Mouse (Mus musculus) retina, postnatal 7 days (tissue): ENCODE data around the gene Olfr1232.

Experiments
- DNase-seq: peaks from one replicate; pipeline ENCODE4 v3.0.0-alpha.2; 2012; ENCODE audit warnings: low read depth, low spot score

The Olfr1232 gene

GRCm38 (mm10) chr2:89329575-89329974 is at the start of gene Olfr1232:
Gene Olfr1232 (minus strand): TSS chr2:89329675.
- no peak for DNase-seq

- no peak for DNase-seq
Observed at GRCm38 (mm10) chr2:89364765-89365164, 35.3 kb upstream of the Olfr1232 start, which contains the start of gene Olfr1234. Gene Olfr1234 (minus strand): TSS chr2:89364865.

GRCm38 (mm10) chr2:89342298-89342697 is 12.8 kb upstream of the Olfr1232 start, which contains the start of gene Olfr1233:
Gene Olfr1233 (minus strand): TSS chr2:89342398.
- no peak for DNase-seq

GRCm38 (mm10) chr2:89306974-89307373 is 22.5 kb downstream of the Olfr1232 start, which contains the start of gene Olfr1231:
Gene Olfr1231 (minus strand): TSS chr2:89307074.
- DNase-seq = no peak

GRCm38 (mm10) chr2:89297168-89297567 is 32.3 kb downstream of the Olfr1232 start, which contains the start of gene Olfr1230:
Gene Olfr1230 (minus strand): TSS chr2:89297268.
- no peak for DNase-seq

GRCm38 (mm10) chr2:89287914-89288313 is 41.6 kb downstream of the Olfr1232 start, which contains the start of gene Olfr1229:
Gene Olfr1229 (minus strand): TSS chr2:89288014.
- no peak for DNase-seq
